Mouse (Mus musculus) embryonic facial prominence, embryonic 11.5 days (tissue): ENCODE results near the gene Qser1. TPM values are rescaled to one million over a fixed set of nuclear protein-coding genes. Genes with fewer than 3 reads are reported as not detected.
"Not testable (repeated sequence)": the region's sequence is repeated elsewhere in the genome, so short reads cannot be mapped to it uniquely, and the experiment has no call there.

Experiments used
- ATAC-seq: fragments of 200-750 bp; cut with Nextera tagmentation; replicated peaks from 2 replicates; pipeline ENCODE4 v1.8.0; 2017; ENCODE audit warnings: low read depth; ENCODE audit not compliant: insufficient number of reproducible peaks, low FRiP score, low TSS enrichment
- DNase-seq: peaks from one replicate; pipeline ENCODE4 v3.0.0-alpha.2; 2015; ENCODE audit warnings: low spot score
- H3K27ac ChIP-seq: fragments of 300-500 bp; sonication (generic); replicated peaks from 2 replicates; pipeline ENCODE4 v1.5.1; 2014; ENCODE audit warnings: mild to moderate bottlenecking, low read depth, low read length, control low read depth
- H3K27me3 ChIP-seq: fragments of 300-500 bp; sonication (generic); 2 replicates; pipeline ENCODE4 v1.6.1; 2014; ENCODE audit warnings: mild to moderate bottlenecking, low read length, moderate library complexity, mixed read lengths; ENCODE audit not compliant: control insufficient read depth, insufficient read depth
- H3K36me3 ChIP-seq: fragments of 300-500 bp; sonication (generic); replicated peaks from 2 replicates; pipeline ENCODE4 v1.6.1; 2014; ENCODE audit warnings: low read depth, mild to moderate bottlenecking, low read length, moderate library complexity, mixed read lengths; ENCODE audit not compliant: control insufficient read depth, insufficient read depth
- H3K4me1 ChIP-seq: fragments of 300-500 bp; sonication (generic); 2 replicates; pipeline ENCODE4 v1.6.1; 2014; ENCODE audit warnings: low read length, mixed read lengths; ENCODE audit not compliant: control insufficient read depth, insufficient read depth
- H3K4me2 ChIP-seq: fragments of 300-500 bp; sonication (generic); 2 replicates; pipeline ENCODE4 v1.6.1; 2014; ENCODE audit warnings: low read depth, mild to moderate bottlenecking, control low read depth, low read length, moderate library complexity
- H3K4me3 ChIP-seq: fragments of 300-500 bp; sonication (generic); 2 replicates; pipeline ENCODE4 v1.5.1; 2014; ENCODE audit warnings: low read depth, low read length, control low read depth
- H3K9ac ChIP-seq: fragments of 300-500 bp; sonication (generic); replicated peaks from 2 replicates; pipeline ENCODE4 v1.6.1; 2014; ENCODE audit warnings: mild to moderate bottlenecking, control low read depth, low read length
- H3K9me3 ChIP-seq: fragments of 300-500 bp; sonication (generic); replicated peaks from 2 replicates; pipeline ENCODE4 v1.6.1; 2016; ENCODE audit warnings: mild to moderate bottlenecking, low read length, inconsistent platforms, mixed read lengths; ENCODE audit not compliant: control insufficient read depth
- WGBS: fragments of 180-500 bp; shearing (Covaris S2); extraction: QIAGEN DNeasy Blood & Tissue Kit; methylation state at CpG from one replicate; pipeline ENCODE4 v1.1.7; 2014; 5-methylcytosine and 5-hydroxymethylcytosine counted together
- polyA plus RNA-seq: library from polyadenylated mRNA; unstranded; fragments of >200 nt; fragmentation: Nextera tagmentation; extraction: Ambion mirVana; gene quantifications from 2 replicates; pipeline ENCODE4 v1.2.1, GENCODE M21; 2014

Gene Qser1
- 17.1 and 18.8 TPM in 2 replicates for polyA plus RNA-seq

DNA sequence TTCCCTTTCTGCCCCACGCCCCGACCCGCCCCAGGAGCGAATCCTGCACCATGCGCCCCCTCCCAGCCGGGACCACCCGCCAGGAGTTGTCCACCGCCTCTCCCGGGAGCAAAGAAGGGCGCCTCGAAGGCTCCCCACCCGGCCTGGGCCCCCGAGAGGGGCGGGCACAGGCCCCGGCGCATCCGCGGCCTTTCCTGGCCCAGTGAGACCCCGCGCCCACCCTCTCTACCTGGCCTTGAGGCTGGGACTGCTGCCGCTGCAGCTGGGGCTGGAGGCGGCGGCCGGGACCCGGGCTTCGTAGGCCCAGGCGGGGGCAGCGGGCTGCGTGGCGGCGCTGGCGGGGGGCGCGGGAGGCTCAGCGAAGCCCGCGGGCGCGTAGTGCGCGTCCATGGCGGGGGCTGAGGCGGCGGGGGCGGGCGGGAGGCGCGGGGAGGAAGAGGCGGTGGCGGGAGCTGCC is at the start of gene Qser1:
Qser1 (minus strand) TSS at position 390 of the 457 bp plus-strand sequence.
- Histone ChIP-seq H3K27ac (peak within 1 kb of the TSS; percentile 99), H3K4me3 (peak within 1 kb of the TSS; percentile 98), H3K4me2 (peak within 1 kb of the TSS; percentile 84), H3K9me3 (no peaks in the 10 kb centered on the region), H3K9ac (peak within 1 kb of the TSS; percentile 99), H3K27me3 (no peaks in the 10 kb centered on the region), H3K36me3 (no peaks in the 10 kb centered on the region), H3K4me1 (no peaks in the 10 kb centered on the region)
- WGBS: 0% methylated on average over 25 of the region's 50 CpGs
- ATAC-seq (peak; percentile 79), DNase-seq (no peak)

DNA sequence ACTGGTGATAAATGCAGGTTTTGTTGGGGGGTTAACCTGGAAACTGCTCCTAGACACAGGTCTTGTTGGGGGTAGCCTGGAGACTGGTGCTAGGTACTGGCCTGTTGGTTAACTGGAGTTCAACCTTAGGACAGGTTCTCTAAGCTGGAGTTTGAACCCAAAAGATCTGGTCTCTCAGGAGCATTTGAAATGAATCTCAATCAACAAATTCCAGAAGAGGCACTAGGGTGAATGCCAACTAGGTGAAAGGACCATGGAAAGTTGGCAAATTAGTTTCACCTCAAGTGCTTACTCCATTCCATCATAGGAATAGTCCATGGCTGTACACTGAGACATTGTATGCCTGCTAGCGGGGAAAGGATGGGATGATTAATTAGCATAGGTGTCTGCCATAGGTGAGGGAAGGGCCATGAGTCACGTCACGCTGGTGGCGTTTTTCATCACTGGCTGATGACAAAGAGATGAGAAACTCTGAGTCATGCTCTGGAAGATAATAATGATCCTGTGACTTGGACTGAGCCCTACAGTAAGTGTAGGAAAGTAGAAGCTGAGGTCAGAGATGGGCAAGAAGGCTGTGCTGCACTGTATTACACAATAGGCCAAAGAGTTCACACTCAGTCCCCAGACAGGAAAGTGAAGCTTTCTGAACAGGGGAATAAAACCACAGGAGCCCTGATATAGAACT is 47.8 kb upstream of the Qser1 start:
- Histone ChIP-seq H3K27ac (no peak overlapping the region), H3K4me1 (no peaks in the 10 kb centered on the region), H3K9ac (no peak overlapping the region), H3K4me3 (no peak overlapping the region), H3K36me3 (no peaks in the 10 kb centered on the region), H3K9me3 (no peaks in the 10 kb centered on the region), H3K4me2 (no peak overlapping the region), H3K27me3 (no peaks in the 10 kb centered on the region)
- WGBS: 92% methylated on average over 4 of the region's 4 CpGs
- DNase-seq: no peak
- no peak for ATAC-seq

DNA sequence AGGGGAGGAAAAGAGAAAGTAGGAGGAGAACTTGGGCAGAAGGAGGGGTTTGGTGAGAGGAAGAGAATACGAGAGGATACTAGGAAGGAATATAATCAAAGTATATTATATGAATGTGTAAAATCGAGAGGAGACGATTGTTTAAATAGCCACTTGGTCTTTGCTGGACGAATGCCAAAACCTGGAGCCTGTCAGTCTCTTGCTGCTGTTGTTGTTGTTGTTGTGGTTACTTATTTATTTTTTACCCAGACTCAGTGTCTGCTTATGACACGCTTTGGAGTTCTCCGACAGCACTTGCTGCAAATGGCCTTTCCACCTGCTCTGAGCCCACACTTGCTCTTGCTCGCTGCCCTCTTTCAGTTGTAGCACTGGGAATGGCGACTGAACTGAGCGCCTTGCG is 43.9 kb upstream of the Qser1 start:
- no peak for DNase-seq
- H3K9me3 ChIP-seq: no peaks in the 10 kb centered on the region
- no peaks in the 10 kb centered on the region for H3K36me3 ChIP-seq
- H3K4me3 ChIP-seq: no peak overlapping the region
- 88% methylated on average over 10 of the region's 10 CpGs for WGBS
- H3K9ac ChIP-seq: no peak overlapping the region
- H3K27ac ChIP-seq: no peak overlapping the region
- H3K27me3 ChIP-seq: no peaks in the 10 kb centered on the region
- no peak overlapping the region for H3K4me2 ChIP-seq
- no peaks in the 10 kb centered on the region for H3K4me1 ChIP-seq
- no peak for ATAC-seq

DNA sequence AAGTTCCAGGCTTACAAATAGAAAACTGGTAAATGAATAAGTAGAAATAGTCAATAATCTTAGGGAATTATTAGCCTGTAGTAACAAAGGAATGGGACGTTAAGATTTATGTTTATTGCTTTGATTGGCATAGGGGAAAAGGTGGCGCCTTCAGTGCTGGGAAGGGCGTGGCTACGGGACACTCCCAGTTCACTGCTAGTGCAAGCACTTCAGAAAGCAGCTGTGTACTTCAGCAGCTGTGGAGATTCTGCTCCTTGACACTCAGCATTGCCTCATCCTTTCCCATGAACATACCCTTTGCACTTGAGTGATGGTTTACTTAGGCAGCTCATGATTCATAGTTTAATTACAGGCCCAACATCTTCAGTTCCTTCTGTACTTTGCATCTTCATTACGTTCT is 42.5 kb upstream of the Qser1 start:
- no peak overlapping the region for H3K9ac ChIP-seq
- no peaks in the 10 kb centered on the region for H3K27me3 ChIP-seq
- no peaks in the 10 kb centered on the region for H3K9me3 ChIP-seq
- H3K36me3 ChIP-seq: no peaks in the 10 kb centered on the region
- H3K4me1 ChIP-seq: no peaks in the 10 kb centered on the region
- no peak overlapping the region for H3K4me2 ChIP-seq
- H3K27ac ChIP-seq: no peak overlapping the region
- WGBS: 84% methylated on average over 5 of the region's 5 CpGs
- no peak for ATAC-seq
- no peak for DNase-seq
- no peak overlapping the region for H3K4me3 ChIP-seq

DNA sequence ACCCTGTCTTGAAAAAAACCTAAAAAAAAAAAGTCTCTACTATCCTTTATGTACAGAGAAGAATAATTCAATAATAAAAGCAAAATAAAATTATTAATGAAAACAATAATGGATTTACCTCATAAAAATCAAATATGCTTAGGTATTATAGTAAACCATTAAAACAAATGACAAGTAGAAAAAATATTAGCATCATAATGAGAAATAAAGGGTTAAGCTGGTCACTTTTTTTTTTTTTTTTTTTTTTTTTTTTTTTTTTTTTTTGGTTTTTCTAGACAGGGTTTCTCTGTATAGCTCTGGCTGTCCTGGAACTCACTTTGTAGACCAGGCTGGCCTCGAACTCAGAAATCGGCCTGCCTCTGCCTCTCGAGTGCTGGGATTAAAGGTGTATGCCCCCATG is 41.5 kb upstream of the Qser1 start:
- not testable (repeated sequence) for H3K4me1 ChIP-seq, H3K36me3 ChIP-seq, H3K9ac ChIP-seq, H3K4me2 ChIP-seq, H3K9me3 ChIP-seq, ATAC-seq, H3K27me3 ChIP-seq, DNase-seq, H3K4me3 ChIP-seq, H3K27ac ChIP-seq
- 93% methylated on average over 3 of the region's 3 CpGs for WGBS

DNA sequence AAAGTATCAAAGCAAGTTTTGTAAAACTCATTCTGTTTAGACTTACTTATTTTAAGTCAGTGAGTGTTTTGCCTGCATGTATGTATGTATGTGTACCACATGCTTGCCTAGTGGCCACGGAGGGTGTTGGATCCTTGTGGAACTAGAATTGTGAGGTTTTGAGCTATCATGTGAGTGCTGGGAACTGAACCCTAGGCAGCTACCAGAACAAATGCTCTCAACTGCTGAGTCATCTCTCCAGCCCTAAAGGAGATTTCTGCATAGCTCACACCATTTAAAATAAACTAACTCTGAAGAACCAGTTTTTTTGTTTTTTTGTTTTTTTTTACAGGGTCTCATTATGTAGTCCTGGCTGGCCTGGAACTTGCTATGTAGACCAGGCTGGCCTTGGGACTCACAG is 39.7 kb upstream of the Qser1 start:
- Histone ChIP-seq H3K4me2 (no peak overlapping the region), H3K9ac (no peak overlapping the region), H3K4me1 (no peaks in the 10 kb centered on the region), H3K36me3 (no peaks in the 10 kb centered on the region), H3K4me3 (no peak overlapping the region), H3K27me3 (no peaks in the 10 kb centered on the region), H3K27ac (no peak overlapping the region), H3K9me3 (no peaks in the 10 kb centered on the region)
- DNase-seq: no peak
- 53% methylated on average over 1 of the region's 1 CpGs for WGBS
- no peak for ATAC-seq

DNA sequence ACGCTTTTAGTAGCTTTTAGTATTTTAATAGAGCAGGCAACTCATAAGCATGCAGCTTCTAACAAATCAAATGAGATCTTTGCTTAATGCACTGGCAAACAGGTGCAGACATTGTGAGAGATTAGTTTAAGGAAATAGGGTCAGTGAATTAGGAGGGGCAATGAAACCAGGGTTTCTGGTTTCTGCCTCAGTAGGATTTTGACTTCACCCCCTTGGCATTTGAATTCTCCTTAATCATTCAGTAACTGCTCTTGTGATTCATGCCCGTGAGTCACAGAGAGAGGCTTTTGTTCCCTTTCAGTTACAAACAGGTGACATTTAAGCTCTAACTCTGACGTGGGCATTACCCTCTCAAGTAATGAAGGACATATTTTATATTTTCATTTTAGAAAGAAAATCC is 39.2 kb upstream of the Qser1 start:
- 31% methylated on average over 3 of the region's 3 CpGs for WGBS

DNA sequence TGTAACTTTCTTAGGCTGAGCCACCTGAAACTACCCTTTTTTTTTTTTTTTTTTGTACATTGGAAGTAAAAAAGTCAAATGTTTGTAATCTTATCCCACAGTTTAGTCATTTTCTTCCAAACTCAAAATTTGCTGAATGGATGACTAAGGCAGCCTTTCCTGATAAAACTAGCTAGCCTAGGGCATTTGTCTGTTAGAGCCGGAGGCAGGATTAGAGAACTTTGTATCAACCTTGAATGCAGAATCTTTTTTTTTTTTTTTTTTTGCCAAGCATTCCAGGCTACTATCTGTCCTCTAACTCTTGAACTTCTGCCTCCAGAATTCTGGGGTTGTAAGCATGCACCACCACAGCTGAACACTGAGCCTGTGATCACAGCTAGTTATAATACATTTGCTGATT is 38.3 kb upstream of the Qser1 start:
- no peak for ATAC-seq

More for the DNA sequence above, 39.2 kb upstream of the Qser1 start:
- no peaks in the 10 kb centered on the region for H3K36me3 ChIP-seq
- H3K9ac ChIP-seq: no peak overlapping the region
- H3K4me1 ChIP-seq: no peaks in the 10 kb centered on the region
- DNase-seq (no peak), ATAC-seq (no peak)
- no peak overlapping the region for H3K27ac ChIP-seq
- no peaks in the 10 kb centered on the region for H3K9me3 ChIP-seq
- H3K27me3 ChIP-seq: no peaks in the 10 kb centered on the region
- H3K4me3 ChIP-seq: no peak overlapping the region
- H3K4me2 ChIP-seq: no peak overlapping the region

More for the DNA sequence above, 38.3 kb upstream of the Qser1 start:
- Histone ChIP-seq H3K27ac (no peak overlapping the region), H3K4me2 (no peak overlapping the region), H3K36me3 (no peaks in the 10 kb centered on the region), H3K4me1 (no peaks in the 10 kb centered on the region), H3K27me3 (no peaks in the 10 kb centered on the region), H3K4me3 (no peak overlapping the region), H3K9me3 (no peaks in the 10 kb centered on the region), H3K9ac (no peak overlapping the region)
- 60% methylated on average over 1 of the region's 1 CpGs for WGBS
- no peak for DNase-seq
